Mouse (Mus musculus) stomach, embryonic 15.5 days (tissue): ENCODE data around the gene Espn. TPM values are rescaled to one million over a fixed set of nuclear protein-coding genes. Genes with fewer than 3 reads are reported as not detected.

Experiments
- polyA plus RNA-seq: library from polyadenylated mRNA; unstranded; fragments of >200 nt; fragmentation: Nextera tagmentation; extraction: Ambion mirVana; gene quantifications from 2 replicates; pipeline ENCODE4 v1.2.1, GENCODE M21; 2015

Gene Espn
- polyA plus RNA-seq, 1 experiment from 2014 or later: 15.9 TPM

Other genes starting within 250 kb of the Espn start
- 55.2 and 67.3 TPM in 2 replicates for gene Dnajc11, start 218.7 kb downstream of the Espn start, polyA plus RNA-seq
- 39.4 and 39.7 TPM in 2 replicates for gene Thap3, start 163.4 kb downstream of the Espn start, polyA plus RNA-seq
- gene Phf13, start 156.1 kb downstream of the Espn start, polyA plus RNA-seq: 22.1 and 23.4 TPM in 2 replicates
- gene Klhl21, start 143.6 kb downstream of the Espn start, polyA plus RNA-seq: 13.5 and 14.0 TPM in 2 replicates
- gene Zbtb48, start 124.7 kb downstream of the Espn start, polyA plus RNA-seq: 16.8 and 17.6 TPM in 2 replicates
- gene Tas1r1, start 113.8 kb downstream of the Espn start, polyA plus RNA-seq: 0.28 and 0.31 TPM in 2 replicates
- gene Nol9, start 113.0 kb downstream of the Espn start, polyA plus RNA-seq: 30.8 and 32.9 TPM in 2 replicates
- gene Plekhg5, start 79.9 kb downstream of the Espn start, polyA plus RNA-seq: 11.9 and 13.2 TPM in 2 replicates
- 0.84 and 1.4 TPM in 2 replicates for gene Tnfrsf25, start 36.4 kb downstream of the Espn start, polyA plus RNA-seq
- 0.43 and 0.44 TPM in 2 replicates for gene Hes2, start 6.5 kb upstream of the Espn start, polyA plus RNA-seq
- gene Acot7, start 25.8 kb upstream of the Espn start, polyA plus RNA-seq: 60.0 and 63.1 TPM in 2 replicates
- gene Gpr153, start 121.9 kb upstream of the Espn start, polyA plus RNA-seq: 12.9 and 13.5 TPM in 2 replicates
- gene Hes3, start 139.3 kb upstream of the Espn start, polyA plus RNA-seq: 0.09 TPM in 1 of 2 replicates, not detected in the other
- 19.1 and 21.4 TPM in 2 replicates for gene Icmt, start 144.9 kb upstream of the Espn start, polyA plus RNA-seq
- 1.0 TPM in 2 replicates for gene Rnf207, start 166.6 kb upstream of the Espn start, polyA plus RNA-seq
- 372 and 377 TPM in 2 replicates for gene Rpl22, start 173.4 kb upstream of the Espn start, polyA plus RNA-seq
- gene Chd5, start 186.3 kb upstream of the Espn start, polyA plus RNA-seq: 1.4 and 1.5 TPM in 2 replicates